Mouse (Mus musculus) olfactory bulb, adult 2 months (tissue): Measurements from ENCODE around the gene Rab24.

Experiments
- CTCF ChIP-seq: fragments of 200-500 bp; IDR thresholded peaks from 2 replicates; pipeline ENCODE4 v1.5.1; 2012; ENCODE audit warnings: low read depth, mild to moderate bottlenecking, low read length, moderate library complexity; ENCODE audit not compliant: insufficient read depth
- POLR2A ChIP-seq: fragments of 200-500 bp; IDR thresholded peaks from 2 replicates; pipeline ENCODE4 v1.6.1; 2012; ENCODE audit warnings: mild to moderate bottlenecking, low read depth, low read length, moderate library complexity; ENCODE audit not compliant: insufficient read depth

DNA sequence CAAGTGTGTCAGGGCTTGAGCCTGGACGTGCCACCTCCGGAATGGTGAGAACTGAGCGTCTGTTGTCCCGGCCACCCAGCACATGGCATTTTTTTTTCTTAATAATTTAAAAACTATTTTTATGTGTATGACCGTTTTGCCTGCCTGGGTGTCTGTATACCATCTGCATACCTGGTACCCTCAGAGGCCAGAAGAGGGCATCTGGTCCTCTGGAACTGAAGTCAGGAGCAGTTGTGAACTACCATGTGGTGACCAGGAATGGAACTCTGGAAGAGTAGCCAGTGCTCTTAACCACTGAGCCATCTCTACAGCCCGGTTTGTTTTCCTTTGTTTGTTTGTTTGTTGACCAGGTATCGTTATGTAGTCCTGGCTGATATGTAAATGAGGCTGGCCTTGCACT is 46.7 kb upstream of the Rab24 start:
- no peak for TF ChIP-seq CTCF
- TF ChIP-seq POLR2A: no peak
